Mouse (Mus musculus): ENCODE measurements at regions not wholly inside any gene's neighbourhood (a gene's known extent, or its start where the extent isn't known, plus 50 kb on each side); places are given as distances from the start of the nearest gene placed in this dataset.

GRCm38 (mm10) chr9:49898947-49899346, 100.2 kb upstream of the Ncam1 start:
- TF ChIP-seq CTCF (IDR thresholded peaks at IDR 0.05; ENCODE audit: borderline replicate concordance, extremely low read depth, insufficient read depth, insufficient read length) (no peak), POLR2A (IDR thresholded peaks at IDR 0.05; ENCODE audit: borderline replicate concordance, extremely low read depth, insufficient read depth, insufficient read length, poor library complexity, severe bottlenecking) (no peak)
- no peak for DNase-seq (ENCODE audit: low read depth)

GRCm38 (mm10) chr9:49884516-49885343, 86.0 kb upstream of the Ncam1 start:
- no peak for TF ChIP-seq CTCF (IDR thresholded peaks at IDR 0.05; ENCODE audit: borderline replicate concordance, extremely low read depth, insufficient read depth, insufficient read length)
- TF ChIP-seq POLR2A (IDR thresholded peaks at IDR 0.05; ENCODE audit: borderline replicate concordance, extremely low read depth, insufficient read depth, insufficient read length, poor library complexity, severe bottlenecking): no peak
- DNase-seq (ENCODE audit: low read depth): peak; percentile 86

GRCm38 (mm10) chr9:49879361-49880128, 80.8 kb upstream of the Ncam1 start:
- peak; percentile 88 for DNase-seq (ENCODE audit: low read depth)
- TF ChIP-seq POLR2A (IDR thresholded peaks at IDR 0.05; ENCODE audit: borderline replicate concordance, extremely low read depth, insufficient read depth, insufficient read length, poor library complexity, severe bottlenecking) (no peak), CTCF (IDR thresholded peaks at IDR 0.05; ENCODE audit: borderline replicate concordance, extremely low read depth, insufficient read depth, insufficient read length) (no peak)

GRCm38 (mm10) chr9:49874881-49875280, 76.2 kb upstream of the Ncam1 start:
- TF ChIP-seq POLR2A (IDR thresholded peaks at IDR 0.05; ENCODE audit: borderline replicate concordance, extremely low read depth, insufficient read depth, insufficient read length, poor library complexity, severe bottlenecking): no peak
- no peak for TF ChIP-seq CTCF (IDR thresholded peaks at IDR 0.05; ENCODE audit: borderline replicate concordance, extremely low read depth, insufficient read depth, insufficient read length)
- DNase-seq (ENCODE audit: low read depth): no peak

GRCm38 (mm10) chr9:49873550-49873949, 74.8 kb upstream of the Ncam1 start:
- DNase-seq (ENCODE audit: low read depth): peak; percentile 96
- TF ChIP-seq POLR2A (IDR thresholded peaks at IDR 0.05; ENCODE audit: borderline replicate concordance, extremely low read depth, insufficient read depth, insufficient read length, poor library complexity, severe bottlenecking): 0 out of 2 replicates have a peak, but pooled peaks have one; percentile 23
- TF ChIP-seq CTCF (IDR thresholded peaks at IDR 0.05; ENCODE audit: borderline replicate concordance, extremely low read depth, insufficient read depth, insufficient read length): no peak

- TF ChIP-seq POLR2A (IDR thresholded peaks at IDR 0.05; ENCODE audit: borderline replicate concordance, extremely low read depth, insufficient read depth, insufficient read length, poor library complexity, severe bottlenecking): no peak
- no peak for TF ChIP-seq CTCF (IDR thresholded peaks at IDR 0.05; ENCODE audit: borderline replicate concordance, extremely low read depth, insufficient read depth, insufficient read length)
- DNase-seq (ENCODE audit: low read depth): no peak
Measured at GRCm38 (mm10) chr9:49851522-49851921, 52.8 kb upstream of the Ncam1 start.

- no peak for DNase-seq (ENCODE audit: low read depth)
- TF ChIP-seq CTCF (IDR thresholded peaks at IDR 0.05; ENCODE audit: borderline replicate concordance, extremely low read depth, insufficient read depth, insufficient read length): no peak
- no peak for TF ChIP-seq POLR2A (IDR thresholded peaks at IDR 0.05; ENCODE audit: borderline replicate concordance, extremely low read depth, insufficient read depth, insufficient read length, poor library complexity, severe bottlenecking)
Measured at GRCm38 (mm10) chr9:49849442-49849841, 50.7 kb upstream of the Ncam1 start.

GRCm38 (mm10) chr9:49848943-49849342, 50.2 kb upstream of the Ncam1 start:
- DNase-seq (ENCODE audit: low read depth): peak; percentile 26
- TF ChIP-seq CTCF (IDR thresholded peaks at IDR 0.05; ENCODE audit: borderline replicate concordance, extremely low read depth, insufficient read depth, insufficient read length): no peak
- no peak for TF ChIP-seq POLR2A (IDR thresholded peaks at IDR 0.05; ENCODE audit: borderline replicate concordance, extremely low read depth, insufficient read depth, insufficient read length, poor library complexity, severe bottlenecking)

Measured in brain, embryonic 14.5 days (tissue).